Mouse (Mus musculus) skeletal muscle tissue, postnatal 0 days (tissue): ENCODE results near the gene Dmrtb1. TPM values are rescaled to one million over a fixed set of nuclear protein-coding genes. Genes with fewer than 3 reads are reported as not detected.

ENCODE experiments used
- microRNA-seq, 2 experiments: library from miRNA; unstranded; fragments of <30 nt; microRNA quantifications; one replicate each; pipeline ENCODE4; 2016
- polyA plus RNA-seq: library from polyadenylated mRNA; unstranded; fragments of >200 nt; fragmentation: Nextera tagmentation; extraction: Ambion mirVana; gene quantifications from 2 replicates; pipeline ENCODE4 v1.2.1, GENCODE M21; 2015

The Dmrtb1 gene
- not detected in 2 replicates for polyA plus RNA-seq

GRCm38 (mm10) chr4:107684130-107684529 lies at the start of gene Dmrtb1:
TSS of gene Dmrtb1 (minus strand) at chr4:107684230.

Small RNA genes within 50 kb of the gene (microRNA-seq; reads per million reads assigned to microRNA genes)
- 0 reads per million in 2 experiments for gene Gm25123

Other genes starting within 250 kb of the Dmrtb1 start
- gene Glis1, start 249.6 kb downstream of the Dmrtb1 start, polyA plus RNA-seq, result 5.2 TPM in 2 replicates
- gene Lrp8, start 118.0 kb upstream of the Dmrtb1 start, polyA plus RNA-seq, result 0.14 and 0.39 TPM in 2 replicates
- 80.4 and 84.6 TPM in 2 replicates for gene Magoh, start 195.5 kb upstream of the Dmrtb1 start, polyA plus RNA-seq
- gene 0610037L13Rik, start 205.6 kb upstream of the Dmrtb1 start, polyA plus RNA-seq, result 109 and 114 TPM in 2 replicates
- gene Cpt2, start 239.4 kb upstream of the Dmrtb1 start, polyA plus RNA-seq, result 73.8 and 78.8 TPM in 2 replicates